Mouse (Mus musculus) liver (tissue): ENCODE data around the gene Ldlrap1.

ENCODE experiments used
- DNase-seq: peaks from one replicate; pipeline ENCODE4 v3.0.0-alpha.2; 2020; ENCODE audit warnings: mixed read lengths

The Ldlrap1 gene

GRCm38 (mm10) chr4:134750825-134751224 lies 17.0 kb downstream of the Ldlrap1 start:
- no peak for DNase-seq

DNA sequence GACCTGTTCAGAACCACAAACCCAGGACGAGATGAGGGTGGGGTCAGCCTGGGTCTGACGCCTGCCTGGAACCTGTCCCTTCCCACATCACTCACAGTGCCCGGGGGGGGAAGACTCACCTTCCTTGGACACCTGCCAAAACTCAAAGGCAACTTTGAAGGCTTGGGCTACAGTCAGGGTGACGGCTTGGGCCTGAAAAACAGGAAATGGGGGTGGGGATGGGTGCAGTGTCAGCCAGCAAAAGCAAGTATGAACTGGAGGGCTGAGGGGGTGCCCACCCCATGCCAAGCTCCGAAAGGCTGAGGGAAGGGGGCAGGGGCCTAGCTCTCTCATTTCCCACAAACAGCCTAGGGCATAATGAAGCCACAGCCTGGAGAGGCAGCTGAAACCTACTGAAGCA lies 17.6 kb downstream of the Ldlrap1 start:
- no peak for DNase-seq

GRCm38 (mm10) chr4:134749301-134750030 lies 18.4 kb downstream of the Ldlrap1 start:
- peak; percentile 88 for DNase-seq

- no peak for DNase-seq
Measured at GRCm38 (mm10) chr4:134745900-134746661, 21.7 kb downstream of the Ldlrap1 start.

DNA sequence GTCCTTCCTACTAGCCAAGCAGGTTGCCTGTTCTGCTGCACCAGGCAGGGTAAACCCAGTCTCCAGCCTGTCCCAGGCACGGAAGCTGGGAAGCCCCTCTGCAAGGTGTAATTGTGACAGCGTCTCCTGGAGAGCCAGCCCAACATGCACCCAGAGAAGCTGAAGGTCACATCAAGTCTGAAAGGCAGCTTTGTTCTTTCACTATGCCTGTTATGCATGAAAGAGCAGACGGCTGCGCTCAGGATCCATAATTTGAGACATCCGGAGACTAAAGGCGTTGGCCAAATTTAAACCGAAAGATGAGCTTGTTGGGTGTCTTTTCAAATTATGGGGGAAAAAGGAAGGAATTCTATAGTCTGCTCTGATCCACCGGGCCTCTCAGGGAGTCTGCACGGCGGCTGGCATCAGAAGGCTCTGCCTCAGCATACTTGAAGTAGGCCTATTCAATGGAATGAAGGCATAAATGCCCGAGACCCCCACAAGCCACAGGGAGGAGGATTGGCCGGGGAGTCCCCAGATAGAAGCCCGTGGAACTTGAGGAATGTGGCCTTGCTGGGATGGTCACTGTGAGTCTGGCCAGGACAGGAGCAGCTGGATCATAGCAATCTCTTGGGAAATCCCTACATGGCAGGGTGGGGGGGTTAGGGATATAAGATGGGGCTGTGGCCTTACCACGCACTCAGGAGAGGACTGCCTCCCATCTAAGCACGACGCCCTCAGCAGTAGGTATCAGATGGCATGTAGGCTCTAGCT lies 23.8 kb downstream of the Ldlrap1 start:
- no peak for DNase-seq

- DNase-seq, result no peak
Measured at GRCm38 (mm10) chr4:134741949-134742348, 25.9 kb downstream of the Ldlrap1 start.

- DNase-seq, result no peak
Measured at GRCm38 (mm10) chr4:134740186-134740585, 27.6 kb downstream of the Ldlrap1 start.

- DNase-seq, result no peak
Measured at GRCm38 (mm10) chr4:134739530-134739929, 28.3 kb downstream of the Ldlrap1 start.

DNA sequence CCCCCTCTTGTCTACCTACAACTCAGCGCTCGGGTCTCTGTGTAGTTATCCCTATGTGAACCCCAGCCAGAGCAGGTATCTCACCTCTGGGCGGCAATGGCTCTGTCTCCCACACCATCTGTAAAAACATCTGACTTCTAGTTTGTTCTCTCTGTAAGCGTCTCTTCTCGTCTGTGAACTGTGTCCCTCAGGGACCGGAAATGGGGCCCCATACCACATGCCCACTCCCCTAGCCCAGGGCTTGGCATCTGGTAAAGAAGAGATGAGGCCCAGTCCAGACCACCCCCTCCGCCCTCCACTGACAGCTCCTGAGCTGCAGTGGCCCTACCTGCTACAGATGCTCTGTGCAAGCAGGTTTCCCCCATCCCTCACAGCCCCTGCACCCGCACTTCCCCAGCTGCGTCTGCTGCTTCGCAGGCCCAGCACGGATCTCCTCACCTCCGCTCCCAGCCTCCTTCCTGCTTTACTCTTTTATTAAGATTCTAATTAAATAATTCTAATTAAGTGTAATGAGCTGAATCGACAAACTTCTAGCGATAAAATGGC lies 30.4 kb downstream of the Ldlrap1 start:
- no peak for DNase-seq

DNA sequence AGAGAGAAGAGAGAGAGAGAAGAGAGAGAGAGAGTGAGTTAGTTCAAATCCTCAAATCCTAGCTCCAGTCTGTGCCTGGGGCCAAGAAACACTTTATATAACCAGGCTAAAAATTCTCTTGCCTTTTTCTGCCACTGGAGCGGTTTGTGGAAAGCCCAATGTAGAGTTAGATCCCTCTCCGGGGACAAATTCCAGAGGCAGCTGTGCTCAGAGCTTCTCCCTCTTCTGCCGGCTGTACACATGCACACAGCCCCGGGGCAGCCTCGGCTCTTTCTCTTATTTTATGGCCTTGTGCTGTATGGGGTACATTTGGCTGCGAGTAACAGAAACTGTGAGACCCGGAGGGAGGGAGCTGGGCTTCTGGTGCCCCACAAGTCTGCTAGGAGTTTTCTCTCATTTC lies 31.7 kb downstream of the Ldlrap1 start:
- no peak for DNase-seq

DNA sequence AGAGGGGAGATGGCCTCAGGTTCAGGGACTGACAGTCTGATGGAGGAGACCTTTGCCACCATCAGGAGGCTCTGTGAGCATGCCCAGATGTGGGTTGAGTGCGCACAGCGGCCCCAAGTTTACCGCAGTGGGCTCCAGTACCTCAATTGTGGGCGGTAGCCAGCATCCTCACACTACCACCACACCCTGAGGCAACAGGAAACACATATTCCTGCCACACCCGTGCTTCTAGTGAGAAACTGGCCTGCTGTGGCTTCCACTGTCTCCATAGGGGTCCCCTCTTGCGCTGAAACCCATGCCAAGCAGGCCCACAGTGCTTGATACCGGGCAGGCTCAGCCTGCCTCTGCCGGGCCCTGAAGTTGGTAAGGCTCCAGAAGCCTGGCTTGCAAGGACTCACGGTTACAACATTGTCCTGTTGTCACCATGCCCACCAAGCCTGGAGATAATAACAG lies 33.2 kb downstream of the Ldlrap1 start:
- peak; percentile 60 for DNase-seq

DNA sequence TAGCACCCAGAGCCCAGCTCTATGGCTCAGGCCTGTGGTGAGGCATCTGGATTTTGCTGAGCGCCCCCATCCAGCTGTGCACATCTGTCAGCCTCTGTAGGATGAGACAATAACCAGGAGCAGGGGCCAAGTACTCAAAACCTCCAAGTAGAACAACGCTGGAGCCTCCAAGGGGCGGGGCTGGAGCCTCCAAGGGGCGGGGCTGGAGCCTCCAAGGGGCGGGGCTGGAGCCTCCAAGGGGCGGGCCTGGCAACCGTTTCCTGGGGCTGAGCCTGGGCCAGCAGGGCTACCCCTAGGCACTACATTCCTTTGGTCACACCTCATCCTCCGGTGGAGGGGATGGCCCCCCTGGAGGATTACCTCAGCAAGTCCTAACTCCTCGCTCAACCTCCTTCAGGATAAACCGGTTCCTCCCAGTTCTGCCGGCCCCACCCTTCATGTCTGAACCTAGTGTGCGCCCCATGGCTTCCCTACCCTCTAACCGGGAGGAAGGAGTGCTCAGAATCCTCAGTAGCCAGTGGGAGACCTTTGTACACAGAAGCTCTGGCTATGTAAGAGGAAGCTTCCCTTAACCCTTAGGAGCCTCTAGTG lies 33.7 kb downstream of the Ldlrap1 start:
- DNase-seq, result peak; percentile 69

DNA sequence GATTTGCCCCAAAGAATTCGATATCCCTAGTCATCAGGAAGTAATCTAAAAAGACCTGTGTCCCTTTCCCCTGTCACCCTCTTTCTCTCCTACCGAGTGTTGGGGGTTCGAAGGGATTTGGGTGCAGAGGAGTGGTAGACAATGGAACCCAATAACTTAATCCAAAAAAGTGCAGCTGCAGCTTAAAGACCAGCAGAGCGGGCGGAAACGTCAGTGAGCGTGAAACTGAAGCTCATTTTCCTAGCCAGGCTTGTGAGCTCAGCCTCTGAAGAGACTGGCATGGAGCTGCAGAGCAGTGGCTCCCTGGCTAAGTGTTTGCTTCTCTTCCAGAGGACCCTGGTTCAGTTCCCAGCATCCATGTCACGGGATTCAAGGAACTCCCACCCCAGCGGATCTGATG lies 34.5 kb downstream of the Ldlrap1 start:
- no peak for DNase-seq

DNA sequence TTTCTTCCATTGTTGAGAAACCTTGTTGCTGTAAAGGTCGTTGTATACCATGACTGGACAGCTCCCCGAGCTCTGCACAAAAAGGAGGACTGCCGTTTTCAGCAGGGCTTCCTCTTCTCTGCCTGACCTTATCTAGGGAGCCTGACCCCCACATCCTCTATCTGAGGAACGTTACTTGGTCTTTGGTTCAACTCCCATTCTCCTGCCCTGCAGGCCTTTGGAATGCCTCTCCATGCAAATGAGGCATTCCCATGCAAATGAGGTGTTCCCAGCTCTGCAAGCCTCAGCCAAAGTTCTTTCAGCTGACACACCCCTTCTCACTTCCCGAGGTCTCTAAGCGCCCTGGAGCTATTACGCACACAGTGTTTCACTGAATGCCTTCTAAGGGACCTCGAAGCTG lies 37.7 kb downstream of the Ldlrap1 start:
- no peak for DNase-seq

GRCm38 (mm10) chr4:134725735-134726345 lies 42.0 kb downstream of the Ldlrap1 start:
- no peak for DNase-seq

- DNase-seq, result no peak
Measured at GRCm38 (mm10) chr4:134724974-134725373, 42.9 kb downstream of the Ldlrap1 start.

- no peak for DNase-seq
Measured at GRCm38 (mm10) chr4:134723251-134723650, 44.6 kb downstream of the Ldlrap1 start.

GRCm38 (mm10) chr4:134721076-134721475 lies 46.7 kb downstream of the Ldlrap1 start:
- DNase-seq, result no peak

- DNase-seq, result no peak
Measured at GRCm38 (mm10) chr4:134720371-134720770, 47.5 kb downstream of the Ldlrap1 start.

DNA sequence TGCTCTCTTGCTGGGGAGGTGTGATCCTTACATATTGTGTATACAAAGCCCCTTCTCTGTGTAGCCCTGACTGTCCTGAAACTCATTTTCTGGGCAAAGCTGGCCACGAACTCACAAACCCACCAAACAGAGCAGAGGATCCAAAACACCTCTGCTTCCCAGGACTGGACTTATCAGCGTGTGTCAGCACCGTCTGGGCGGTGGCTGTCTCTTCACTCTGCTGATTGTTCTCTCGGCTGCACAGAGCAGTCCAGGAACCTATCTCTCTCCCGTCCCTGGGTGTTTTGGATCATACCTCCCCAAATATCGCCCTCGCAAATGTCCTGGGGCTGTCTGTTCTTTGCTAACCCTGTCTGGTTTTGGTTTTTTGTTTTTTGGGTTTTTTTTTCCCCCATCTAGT lies 48.3 kb downstream of the Ldlrap1 start:
- DNase-seq, result peak; percentile 79

GRCm38 (mm10) chr4:134713937-134714336 lies 53.9 kb downstream of the Ldlrap1 start:
- peak; percentile 86 for DNase-seq

DNA sequence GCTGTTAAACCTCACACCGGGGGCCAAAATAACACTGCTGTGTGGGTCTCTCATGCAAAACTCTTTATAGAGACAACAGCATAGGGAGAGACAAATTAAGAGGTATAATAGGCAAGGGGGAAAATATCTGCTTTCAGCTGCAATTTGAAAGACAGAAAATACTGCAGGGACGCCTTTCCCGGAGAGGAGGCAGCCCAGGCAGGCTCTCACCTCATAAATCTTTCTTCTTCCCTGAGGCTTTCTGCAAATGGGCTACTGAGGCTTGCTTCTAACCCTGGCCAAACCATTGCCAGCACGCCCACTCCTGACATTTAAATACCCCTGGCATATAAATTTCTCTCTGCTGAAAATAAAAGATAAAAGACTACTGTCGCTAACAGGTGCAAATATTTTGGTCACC lies 62.5 kb downstream of the Ldlrap1 start:
- DNase-seq, result no peak
